Mouse (Mus musculus) forebrain, embryonic 11.5 days (tissue): ENCODE measurements around the gene Nfyc. TPM values are rescaled to one million over a fixed set of nuclear protein-coding genes. Genes with fewer than 3 reads are reported as not detected.

Experiments
- ATAC-seq: fragments of 200-750 bp; cut with Nextera tagmentation; replicated peaks from 2 replicates; pipeline ENCODE4 v1.8.0; 2017; ENCODE audit warnings: moderate TSS enrichment; ENCODE audit not compliant: low FRiP score
- DNase-seq: peaks from one replicate; pipeline ENCODE4 v3.0.0-alpha.2; 2017; ENCODE audit warnings: low spot score
- H3K27ac ChIP-seq: fragments of 300-500 bp; sonication (generic); 2 replicates; pipeline ENCODE4 v1.5.1; 2014; ENCODE audit warnings: low read depth, low read length
- H3K27me3 ChIP-seq: fragments of 300-500 bp; sonication (generic); 2 replicates; pipeline ENCODE4 v1.6.1; 2014; ENCODE audit warnings: mild to moderate bottlenecking, low read length, mixed read lengths; ENCODE audit not compliant: control insufficient read depth, insufficient read depth
- H3K36me3 ChIP-seq: fragments of 300-500 bp; sonication (generic); 2 replicates; pipeline ENCODE4 v1.6.1; 2014; ENCODE audit warnings: mild to moderate bottlenecking, low read length, moderate library complexity, mixed read lengths; ENCODE audit not compliant: control insufficient read depth, insufficient read depth
- H3K4me1 ChIP-seq: fragments of 300-500 bp; sonication (generic); replicated peaks from 2 replicates; pipeline ENCODE4 v1.6.1; 2014; ENCODE audit warnings: low read length, mixed read lengths; ENCODE audit not compliant: control insufficient read depth, insufficient read depth
- H3K4me2 ChIP-seq: fragments of 300-500 bp; sonication (generic); 2 replicates; pipeline ENCODE4 v1.6.1; 2014; ENCODE audit warnings: low read depth, mild to moderate bottlenecking, low read length, moderate library complexity, mixed read lengths; ENCODE audit not compliant: severe bottlenecking
- H3K4me3 ChIP-seq: fragments of 300-500 bp; sonication (generic); 2 replicates; pipeline ENCODE4 v1.5.1; 2014; ENCODE audit warnings: low read depth, low read length
- H3K9ac ChIP-seq: fragments of 300-500 bp; sonication (generic); 2 replicates; pipeline ENCODE4 v1.6.1; 2014; ENCODE audit warnings: low read length
- H3K9me3 ChIP-seq: fragments of 300-500 bp; sonication (generic); 2 replicates; pipeline ENCODE4 v1.6.1; 2016; ENCODE audit warnings: low read length, mixed read lengths; ENCODE audit not compliant: control insufficient read depth
- WGBS: fragments of 180-500 bp; shearing (Covaris S2); extraction: QIAGEN DNeasy Blood & Tissue Kit; methylation state at CpG from one replicate; pipeline ENCODE4 v1.1.7; 2014; 5-methylcytosine and 5-hydroxymethylcytosine counted together
- polyA plus RNA-seq: library from polyadenylated mRNA; unstranded; fragments of >200 nt; fragmentation: Nextera tagmentation; extraction: Ambion mirVana; gene quantifications from 2 replicates; pipeline ENCODE4 v1.2.1, GENCODE M21; 2014

Gene Nfyc
- 124 and 134 TPM in 2 replicates for polyA plus RNA-seq

GRCm38 (mm10) chr4:120831472-120831871, at the start of gene Nfyc:
TSS of gene Nfyc (minus strand) at chr4:120831572.
- no peak for DNase-seq
- Histone ChIP-seq H3K36me3 (no peaks in the 10 kb centered on the region), H3K9me3 (no peaks in the 10 kb centered on the region), H3K27me3 (no peaks in the 10 kb centered on the region), H3K4me1 (no peaks in the 10 kb centered on the region), H3K27ac (no peak within 1 kb of the TSS), H3K9ac (no peak within 1 kb of the TSS), H3K4me2 (no peak within 1 kb of the TSS), H3K4me3 (no peak within 1 kb of the TSS)
- no peak for ATAC-seq
- 85% methylated on average over 4 of the region's 4 CpGs for WGBS

- Histone ChIP-seq H3K9ac (no peak overlapping the region), H3K27me3 (no peaks in the 10 kb centered on the region), H3K4me3 (no peak overlapping the region), H3K9me3 (no peaks in the 10 kb centered on the region), H3K4me2 (no peak overlapping the region), H3K36me3 (no peaks in the 10 kb centered on the region), H3K4me1 (peaks cover 16% of the 10 kb centered on the region), H3K27ac (no peak overlapping the region)
- DNase-seq (no peak), ATAC-seq (no peak)
- 65% methylated on average over 6 of the region's 6 CpGs for WGBS
These were observed 49.5 kb upstream of the Nfyc start for GRCm38 (mm10) chr4:120880731-120881432.

GRCm38 (mm10) chr4:120879386-120879785, 48.0 kb upstream of the Nfyc start:
- H3K4me3 ChIP-seq = no peak overlapping the region
- no peak overlapping the region for H3K9ac ChIP-seq
- H3K27ac ChIP-seq = no peak overlapping the region
- H3K27me3 ChIP-seq = no peaks in the 10 kb centered on the region
- ATAC-seq = no peak
- H3K36me3 ChIP-seq = no peaks in the 10 kb centered on the region
- no peak for DNase-seq
- no peaks in the 10 kb centered on the region for H3K9me3 ChIP-seq
- H3K4me1 ChIP-seq = peaks cover 11% of the 10 kb centered on the region
- WGBS = 58% methylated on average over 4 of the region's 4 CpGs
- no peak overlapping the region for H3K4me2 ChIP-seq

- no peak for DNase-seq
- no peak overlapping the region for H3K4me2 ChIP-seq
- no peak overlapping the region for H3K4me3 ChIP-seq
- H3K4me1 ChIP-seq = peaks cover 11% of the 10 kb centered on the region
- H3K9ac ChIP-seq = no peak overlapping the region
- no peak for ATAC-seq
- WGBS = 74% methylated on average over 3 of the region's 3 CpGs
- H3K27me3 ChIP-seq = no peaks in the 10 kb centered on the region
- H3K27ac ChIP-seq = no peak overlapping the region
- no peaks in the 10 kb centered on the region for H3K36me3 ChIP-seq
- no peaks in the 10 kb centered on the region for H3K9me3 ChIP-seq
These were observed 47.4 kb upstream of the Nfyc start for GRCm38 (mm10) chr4:120878728-120879127.

GRCm38 (mm10) chr4:120875961-120876360, 44.6 kb upstream of the Nfyc start:
- WGBS = 80% methylated on average over 3 of the region's 3 CpGs
- no peak overlapping the region for H3K9ac ChIP-seq
- H3K27ac ChIP-seq = no peak overlapping the region
- no peak overlapping the region for H3K4me2 ChIP-seq
- ATAC-seq (no peak), DNase-seq (no peak)
- no peaks in the 10 kb centered on the region for H3K27me3 ChIP-seq
- H3K36me3 ChIP-seq = no peaks in the 10 kb centered on the region
- no peaks in the 10 kb centered on the region; the same call in 1 of the 2 replicates for H3K4me1 ChIP-seq
- no peaks in the 10 kb centered on the region for H3K9me3 ChIP-seq
- H3K4me3 ChIP-seq = no peak overlapping the region

GRCm38 (mm10) chr4:120870262-120870748, 38.9 kb upstream of the Nfyc start:
- DNase-seq (no peak), ATAC-seq (no peak)
- Histone ChIP-seq H3K36me3 (no peaks in the 10 kb centered on the region), H3K9me3 (no peaks in the 10 kb centered on the region), H3K27ac (no peak overlapping the region), H3K4me3 (no peak overlapping the region), H3K4me1 (no peaks in the 10 kb centered on the region; the same call in 1 of the 2 replicates), H3K4me2 (no peak overlapping the region), H3K27me3 (no peaks in the 10 kb centered on the region), H3K9ac (no peak overlapping the region)
- WGBS = 60% methylated on average over 7 of the region's 7 CpGs

GRCm38 (mm10) chr4:120868988-120869387, 37.6 kb upstream of the Nfyc start:
- no peak for ATAC-seq

GRCm38 (mm10) chr4:120868246-120868645, 36.9 kb upstream of the Nfyc start:
- DNase-seq (no peak), ATAC-seq (no peak)
- H3K27ac ChIP-seq = no peak overlapping the region
- no peak overlapping the region for H3K9ac ChIP-seq
- no peaks in the 10 kb centered on the region; the same call in 1 of the 2 replicates for H3K4me1 ChIP-seq
- 83% methylated on average over 5 of the region's 5 CpGs for WGBS
- no peak overlapping the region for H3K4me2 ChIP-seq
- H3K9me3 ChIP-seq = no peaks in the 10 kb centered on the region
- no peaks in the 10 kb centered on the region for H3K36me3 ChIP-seq
- H3K27me3 ChIP-seq = no peaks in the 10 kb centered on the region
- no peak overlapping the region for H3K4me3 ChIP-seq

More at GRCm38 (mm10) chr4:120868988-120869387, 37.6 kb upstream of the Nfyc start:
- Histone ChIP-seq H3K4me2 (no peak overlapping the region), H3K27ac (no peak overlapping the region), H3K9me3 (no peaks in the 10 kb centered on the region), H3K36me3 (no peaks in the 10 kb centered on the region), H3K4me1 (no peaks in the 10 kb centered on the region; the same call in 1 of the 2 replicates), H3K9ac (no peak overlapping the region), H3K27me3 (no peaks in the 10 kb centered on the region), H3K4me3 (no peak overlapping the region)
- 81% methylated on average over 3 of the region's 3 CpGs for WGBS
- no peak for DNase-seq

GRCm38 (mm10) chr4:120866211-120866610, 34.8 kb upstream of the Nfyc start:
- H3K36me3 ChIP-seq = no peaks in the 10 kb centered on the region
- no peaks in the 10 kb centered on the region for H3K9me3 ChIP-seq
- no peaks in the 10 kb centered on the region for H3K4me1 ChIP-seq
- ATAC-seq (no peak), DNase-seq (peak; percentile 75)
- no peaks in the 10 kb centered on the region for H3K27me3 ChIP-seq
- no peak overlapping the region for H3K9ac ChIP-seq
- H3K27ac ChIP-seq = no peak overlapping the region
- 13% methylated on average over 6 of the region's 6 CpGs for WGBS
- H3K4me3 ChIP-seq = no peak overlapping the region
- no peak overlapping the region for H3K4me2 ChIP-seq
